Mouse (Mus musculus) testis, adult 2 months (tissue): ENCODE results near the gene Tmem140.

Source experiments
- CTCF ChIP-seq: fragments of 200-500 bp; IDR thresholded peaks from 2 replicates; pipeline ENCODE4 v1.5.1; 2012; ENCODE audit warnings: low read depth, mild to moderate bottlenecking, inconsistent platforms, low read length, moderate library complexity; ENCODE audit not compliant: control insufficient read depth, insufficient read depth, insufficient replicate concordance
- POLR2A ChIP-seq: fragments of 200-500 bp; IDR thresholded peaks from 2 replicates; pipeline ENCODE4 v1.6.1; 2012; ENCODE audit warnings: low read depth, mild to moderate bottlenecking, inconsistent platforms, low read length, moderate library complexity; ENCODE audit not compliant: control insufficient read depth

- TF ChIP-seq POLR2A (no peak), CTCF (no peak)
Measured at GRCm38 (mm10) chr6:34871929-34872328, 9.0 kb downstream of the Tmem140 start.
